Mouse (Mus musculus) thymus, adult 2 months (tissue): ENCODE data around the gene Dnaja2.

ENCODE experiments used
- CTCF ChIP-seq: fragments of 200-500 bp; IDR thresholded peaks from 2 replicates; pipeline ENCODE4 v1.5.1; 2012; ENCODE audit warnings: mild to moderate bottlenecking, control low read depth, low read length, moderate library complexity, borderline replicate concordance; ENCODE audit not compliant: control insufficient read depth, poor library complexity, insufficient read depth; ENCODE audit errors: extremely low read depth
- POLR2A ChIP-seq: fragments of 200-500 bp; IDR thresholded peaks from 2 replicates; pipeline ENCODE4 v1.6.1; 2012; ENCODE audit warnings: mild to moderate bottlenecking, low read length, control low read depth, moderate library complexity; ENCODE audit not compliant: control insufficient read depth, poor library complexity, insufficient read depth; ENCODE audit errors: extremely low read depth

DNA sequence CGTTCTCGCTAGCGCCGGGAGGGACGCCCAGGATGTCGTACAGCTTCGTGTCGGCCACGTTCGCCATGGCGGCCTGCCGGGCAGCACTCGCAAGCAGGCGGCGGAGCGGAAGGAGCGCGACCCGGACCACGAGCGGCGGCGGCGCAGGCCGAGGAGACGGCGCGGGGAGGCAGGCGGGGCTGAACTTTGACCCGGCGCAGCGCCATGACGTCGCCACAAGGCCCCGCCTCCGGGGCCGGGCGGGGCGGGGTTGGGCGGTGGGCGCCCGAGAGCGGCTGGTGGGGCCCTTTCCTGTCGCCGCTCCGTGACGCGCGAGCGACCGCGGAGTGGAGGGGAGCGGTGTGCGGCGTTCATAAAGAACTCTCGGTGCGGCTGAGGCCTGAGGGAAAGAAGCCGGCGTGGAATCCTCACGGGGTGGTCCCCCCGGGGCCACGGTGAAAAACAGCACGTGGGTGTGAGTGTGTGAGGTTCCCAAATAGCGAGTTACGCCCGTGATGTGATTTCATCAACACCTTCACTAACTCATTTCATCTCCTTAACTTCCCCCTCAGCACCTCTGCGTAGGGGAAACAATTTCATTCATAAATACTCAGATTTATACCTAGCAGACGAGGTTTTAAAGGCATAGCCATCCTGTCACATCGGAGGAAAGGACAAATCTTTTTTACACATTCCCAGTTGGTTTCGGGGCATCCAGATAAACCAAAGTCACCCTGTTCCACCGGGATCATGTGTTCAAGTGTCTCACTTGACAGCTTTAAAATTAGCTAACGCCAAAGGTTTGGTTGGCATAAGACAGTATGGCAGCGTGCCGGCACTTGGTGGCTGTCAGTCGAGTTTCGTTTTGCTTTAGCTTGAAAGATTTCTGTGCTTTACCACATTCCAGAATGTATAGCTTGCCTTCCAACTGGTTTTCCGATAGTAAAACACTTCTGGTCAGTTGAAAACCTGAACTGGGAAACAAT is at the start of gene Dnaja2:
- TF ChIP-seq CTCF, result no peak; the same call in 1 of the 2 replicates
- TF ChIP-seq POLR2A, result peak; percentile 83
